Mouse (Mus musculus) heart, embryonic 11.5 days (tissue): ENCODE results near the gene Hnrnph2. TPM values are rescaled to one million over a fixed set of nuclear protein-coding genes. Genes with fewer than 3 reads are reported as not detected.
A peak's percentile ranks its signal among the peaks of the same experiment; 100 is the strongest.

Source experiments
- ATAC-seq: fragments of 200-750 bp; cut with Nextera tagmentation; replicated peaks from 2 replicates; pipeline ENCODE4 v1.8.0; 2017; ENCODE audit warnings: moderate library complexity; ENCODE audit not compliant: insufficient number of reproducible peaks, low FRiP score, low TSS enrichment
- H3K27ac ChIP-seq: fragments of 300-500 bp; sonication (generic); 2 replicates; pipeline ENCODE4 v1.5.1; 2014; ENCODE audit warnings: mild to moderate bottlenecking, low read depth, low read length
- H3K27me3 ChIP-seq: fragments of 300-500 bp; sonication (generic); 2 replicates; pipeline ENCODE4 v1.6.1; 2014; ENCODE audit warnings: mild to moderate bottlenecking, low read length, mixed read lengths; ENCODE audit not compliant: control insufficient read depth, insufficient read depth
- H3K36me3 ChIP-seq: fragments of 300-500 bp; sonication (generic); 2 replicates; pipeline ENCODE4 v1.6.1; 2014; ENCODE audit warnings: mild to moderate bottlenecking, low read length, moderate library complexity, mixed read lengths; ENCODE audit not compliant: control insufficient read depth, insufficient read depth
- H3K4me1 ChIP-seq: fragments of 300-500 bp; sonication (generic); 2 replicates; pipeline ENCODE4 v1.6.1; 2014; ENCODE audit warnings: low read length; ENCODE audit not compliant: control insufficient read depth, insufficient read depth
- H3K4me2 ChIP-seq: fragments of 300-500 bp; sonication (generic); 2 replicates; pipeline ENCODE4 v1.6.1; 2014; ENCODE audit warnings: mild to moderate bottlenecking, moderate library complexity
- H3K4me3 ChIP-seq: fragments of 300-500 bp; sonication (generic); 2 replicates; pipeline ENCODE4 v1.5.1; 2014; ENCODE audit warnings: low read depth, low read length
- H3K9ac ChIP-seq: fragments of 300-500 bp; sonication (generic); 2 replicates; pipeline ENCODE4 v1.6.1; 2014; ENCODE audit warnings: mild to moderate bottlenecking, low read depth, low read length, moderate library complexity
- H3K9me3 ChIP-seq: fragments of 300-500 bp; sonication (generic); replicated peaks from 2 replicates; pipeline ENCODE4 v1.6.1; 2016; ENCODE audit warnings: low read length; ENCODE audit not compliant: control insufficient read depth
- WGBS: fragments of 180-500 bp; shearing (Covaris S2); extraction: QIAGEN DNeasy Blood & Tissue Kit; methylation state at CpG from one replicate; pipeline ENCODE4 v1.1.7; 2014; ENCODE audit not compliant: insufficient replicate concordance; 5-methylcytosine and 5-hydroxymethylcytosine counted together
- polyA plus RNA-seq: library from polyadenylated mRNA; unstranded; fragments of >200 nt; fragmentation: Nextera tagmentation; extraction: Ambion mirVana; gene quantifications from 2 replicates; pipeline ENCODE4 v1.2.1, GENCODE M21; 2014

Hnrnph2 gene
- polyA plus RNA-seq, 1 experiment from 2014 or later = 83.0 TPM

GRCm38 (mm10) chrX:134582888-134583669, 17.9 kb upstream of the Hnrnph2 start, which contains the start of gene Btk:
Btk (minus strand) TSS chrX:134583570.
- no peak within 1 kb of the TSS for H3K9ac ChIP-seq
- no peak within 1 kb of the TSS for H3K27ac ChIP-seq
- no peaks in the 10 kb centered on the region for H3K36me3 ChIP-seq
- ATAC-seq = no peak
- no peak within 1 kb of the TSS for H3K4me3 ChIP-seq
- no peak within 1 kb of the TSS for H3K4me2 ChIP-seq
- no peaks in the 10 kb centered on the region for H3K27me3 ChIP-seq
- no peaks in the 10 kb centered on the region for H3K4me1 ChIP-seq
- 77% methylated on average over 11 of the region's 11 CpGs for WGBS
- H3K9me3 ChIP-seq = no peaks in the 10 kb centered on the region

GRCm38 (mm10) chrX:134585103-134586002, 15.6 kb upstream of the Hnrnph2 start, which contains the start of gene Rpl36a:
Rpl36a (plus strand) TSS chrX:134585654.
- no peaks in the 10 kb centered on the region for H3K4me1 ChIP-seq
- H3K36me3 ChIP-seq = peaks cover 4% of the 10 kb centered on the region; the same call in 1 of the 2 replicates
- peak within 1 kb of the TSS; percentile 82 for H3K9ac ChIP-seq
- peak within 1 kb of the TSS; percentile 66 for H3K4me2 ChIP-seq
- ATAC-seq = peak; percentile 94
- no peaks in the 10 kb centered on the region for H3K27me3 ChIP-seq
- H3K4me3 ChIP-seq = peak within 1 kb of the TSS; percentile 59
- peak within 1 kb of the TSS; percentile 84 for H3K27ac ChIP-seq
- no peaks in the 10 kb centered on the region for H3K9me3 ChIP-seq
- 18% methylated on average over 45 of the region's 45 CpGs for WGBS

- H3K36me3 ChIP-seq = peaks cover 4% of the 10 kb centered on the region; the same call in 1 of the 2 replicates
- peak overlapping the region; percentile 59 for H3K4me3 ChIP-seq
- H3K9me3 ChIP-seq = no peaks in the 10 kb centered on the region
- WGBS = 37% methylated on average over 8 of the region's 8 CpGs
- peak overlapping the region; percentile 66 for H3K4me2 ChIP-seq
- no peak for ATAC-seq
- H3K9ac ChIP-seq = peak overlapping the region; percentile 82
- no peaks in the 10 kb centered on the region for H3K4me1 ChIP-seq
- H3K27ac ChIP-seq = no peak overlapping the region
- no peaks in the 10 kb centered on the region for H3K27me3 ChIP-seq
Observed at GRCm38 (mm10) chrX:134586447-134586846, 14.5 kb upstream of the Hnrnph2 start.

GRCm38 (mm10) chrX:134588261-134588660, 12.7 kb upstream of the Hnrnph2 start:
- H3K27me3 ChIP-seq = no peaks in the 10 kb centered on the region
- H3K27ac ChIP-seq = no peak overlapping the region
- no peak for ATAC-seq
- H3K4me2 ChIP-seq = no peak overlapping the region
- no peaks in the 10 kb centered on the region for H3K9me3 ChIP-seq
- 83% methylated on average over 4 of the region's 4 CpGs for WGBS
- H3K9ac ChIP-seq = no peak overlapping the region
- peaks cover 4% of the 10 kb centered on the region; the same call in 1 of the 2 replicates for H3K36me3 ChIP-seq
- H3K4me1 ChIP-seq = no peaks in the 10 kb centered on the region
- H3K4me3 ChIP-seq = no peak overlapping the region

- Histone ChIP-seq H3K9me3 (no peaks in the 10 kb centered on the region), H3K9ac (no peak overlapping the region), H3K27ac (no peak overlapping the region), H3K4me3 (no peak overlapping the region), H3K4me1 (no peaks in the 10 kb centered on the region), H3K36me3 (peaks cover 4% of the 10 kb centered on the region; the same call in 1 of the 2 replicates), H3K27me3 (no peaks in the 10 kb centered on the region), H3K4me2 (no peak overlapping the region)
- no peak for ATAC-seq
- 80% methylated on average over 3 of the region's 3 CpGs for WGBS
Observed at GRCm38 (mm10) chrX:134588997-134589396, 12.0 kb upstream of the Hnrnph2 start.

- no peaks in the 10 kb centered on the region for H3K4me1 ChIP-seq
- H3K27ac ChIP-seq = no peak overlapping the region
- 56% methylated on average over 5 of the region's 5 CpGs for WGBS
- H3K9ac ChIP-seq = no peak overlapping the region
- no peaks in the 10 kb centered on the region for H3K27me3 ChIP-seq
- peaks cover 4% of the 10 kb centered on the region; the same call in 1 of the 2 replicates for H3K36me3 ChIP-seq
- no peaks in the 10 kb centered on the region for H3K9me3 ChIP-seq
- no peak overlapping the region for H3K4me3 ChIP-seq
- ATAC-seq = no peak
- H3K4me2 ChIP-seq = no peak overlapping the region
Observed at GRCm38 (mm10) chrX:134589836-134590235, 11.1 kb upstream of the Hnrnph2 start.

- H3K4me2 ChIP-seq = peak overlapping the region; percentile 67
- H3K4me1 ChIP-seq = no peaks in the 10 kb centered on the region
- H3K9ac ChIP-seq = peak overlapping the region; percentile 52; the same call in 1 of the 2 replicates
- H3K27ac ChIP-seq = 0 out of 2 replicates have a peak overlapping the region, but pooled peaks have one; percentile 57
- H3K9me3 ChIP-seq = no peaks in the 10 kb centered on the region
- H3K27me3 ChIP-seq = no peaks in the 10 kb centered on the region
- H3K4me3 ChIP-seq = peak overlapping the region; percentile 54
- ATAC-seq = no peak
- 27% methylated on average over 10 of the region's 10 CpGs for WGBS
- no peaks in the 10 kb centered on the region for H3K36me3 ChIP-seq
Observed at GRCm38 (mm10) chrX:134599922-134600565, 935 bp upstream of the Hnrnph2 start.
